Mouse (Mus musculus) E14TG2a.4 (cell line): ENCODE measurements around the gene Shisa6.

Experiments
- H3K27me3 ChIP-seq: 2 replicates; pipeline ENCODE4 v1.6.1; 2014; ENCODE audit warnings: low read length, control low read depth; ENCODE audit not compliant: insufficient read depth
- H3K36me3 ChIP-seq: 2 replicates; pipeline ENCODE4 v1.6.1; 2014; ENCODE audit warnings: low read length, control low read depth; ENCODE audit not compliant: insufficient read depth
- H3K4me1 ChIP-seq: replicated peaks from 2 replicates; pipeline ENCODE4 v1.6.1; 2014; ENCODE audit warnings: low read depth, low read length, control low read depth
- H3K4me3 ChIP-seq: replicated peaks from 2 replicates; pipeline ENCODE4 v1.5.1; 2014; ENCODE audit warnings: mild to moderate bottlenecking, low read length
- H3K9me3 ChIP-seq: 2 replicates; pipeline ENCODE4 v1.6.1; 2014; ENCODE audit warnings: low read length, control low read depth
- CTCF ChIP-seq: conservative IDR thresholded peaks from 2 replicates; pipeline ENCODE4 v1.5.1; 2014; ENCODE audit warnings: low read length
- NANOG ChIP-seq: IDR thresholded peaks from 2 replicates; pipeline ENCODE4 v1.6.1; 2014; ENCODE audit warnings: borderline replicate concordance, low read length, mixed read lengths
- POU5F1 ChIP-seq: IDR thresholded peaks from 2 replicates; pipeline ENCODE4 v1.6.1; 2014; ENCODE audit warnings: low read length, borderline replicate concordance

Gene Shisa6

DNA sequence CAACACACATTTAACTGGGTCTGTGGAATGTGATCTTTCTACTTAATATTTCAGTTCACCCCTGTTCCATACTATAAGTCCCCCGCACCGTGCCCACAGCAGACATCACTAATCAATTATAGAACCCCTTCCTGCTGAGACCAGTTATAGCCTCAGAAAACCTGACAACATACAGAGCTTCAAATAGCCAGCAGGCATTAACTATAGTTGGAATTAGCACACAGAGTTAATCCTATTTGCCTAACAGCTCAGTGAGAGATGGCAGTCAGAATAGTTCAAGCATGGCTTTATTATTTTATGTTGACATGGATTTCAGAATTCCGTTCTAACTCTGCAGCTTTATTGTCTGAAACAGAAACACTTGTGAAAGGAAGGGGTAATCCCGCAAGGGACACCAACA is 8.5 kb upstream of the Shisa6 start:
- TF ChIP-seq CTCF (no peak), NANOG (no peak), POU5F1 (no peak)
- peaks cover 16% of the 10 kb centered on the region for H3K27me3 ChIP-seq
- peaks cover 16% of the 10 kb centered on the region; the same call in 1 of the 2 replicates for H3K9me3 ChIP-seq
- H3K36me3 ChIP-seq: no peaks in the 10 kb centered on the region
- H3K4me1 ChIP-seq: no peaks in the 10 kb centered on the region
- no peak overlapping the region for H3K4me3 ChIP-seq

DNA sequence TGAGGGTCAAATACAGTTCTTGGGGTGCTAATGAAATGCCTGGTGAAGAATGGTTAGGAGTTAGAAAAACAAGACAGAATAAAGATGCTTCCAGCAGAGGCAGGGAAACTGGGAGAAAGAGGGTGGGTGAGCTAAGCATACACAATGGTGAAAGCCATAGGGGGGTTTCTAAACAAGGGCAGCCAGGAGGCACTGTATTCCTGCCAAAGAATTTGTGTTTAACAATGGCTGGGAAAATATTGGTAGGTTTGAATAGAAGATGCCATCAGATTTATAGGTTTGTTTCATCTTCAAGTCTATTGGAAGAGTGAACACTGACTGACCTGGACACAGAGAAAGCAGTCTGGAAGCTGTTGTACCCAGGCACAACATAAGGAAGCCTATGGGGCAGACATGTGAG is 2.4 kb upstream of the Shisa6 start:
- Histone ChIP-seq H3K4me3 (no peak overlapping the region), H3K4me1 (peaks cover 17% of the 10 kb centered on the region), H3K9me3 (peaks cover 25% of the 10 kb centered on the region), H3K36me3 (no peaks in the 10 kb centered on the region), H3K27me3 (peaks cover 70% of the 10 kb centered on the region)
- no peak for TF ChIP-seq NANOG
- TF ChIP-seq POU5F1: no peak
- TF ChIP-seq CTCF: no peak

DNA sequence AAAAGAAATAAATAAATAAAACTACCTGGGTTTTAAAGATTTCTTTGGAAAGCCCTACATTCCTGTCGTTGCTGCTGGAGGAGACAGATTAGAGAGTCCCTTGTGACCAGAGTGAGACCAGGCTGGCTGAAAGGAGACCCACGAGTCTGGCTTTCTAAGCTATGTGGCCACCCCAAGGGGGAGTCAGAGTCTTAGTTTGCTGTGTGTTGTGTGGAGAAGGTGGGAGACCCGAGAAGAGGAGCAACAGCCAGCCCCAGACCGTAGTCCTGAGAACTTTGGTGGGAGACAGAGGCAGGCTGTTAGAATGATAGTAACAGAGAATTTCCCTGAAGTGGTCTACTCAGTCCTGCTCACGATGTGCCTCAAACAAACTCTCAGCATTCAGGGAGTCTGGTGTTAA is 1.6 kb upstream of the Shisa6 start:
- TF ChIP-seq CTCF: no peak
- TF ChIP-seq NANOG: no peak
- TF ChIP-seq POU5F1: no peak
- peaks cover 17% of the 10 kb centered on the region for H3K4me1 ChIP-seq

DNA sequence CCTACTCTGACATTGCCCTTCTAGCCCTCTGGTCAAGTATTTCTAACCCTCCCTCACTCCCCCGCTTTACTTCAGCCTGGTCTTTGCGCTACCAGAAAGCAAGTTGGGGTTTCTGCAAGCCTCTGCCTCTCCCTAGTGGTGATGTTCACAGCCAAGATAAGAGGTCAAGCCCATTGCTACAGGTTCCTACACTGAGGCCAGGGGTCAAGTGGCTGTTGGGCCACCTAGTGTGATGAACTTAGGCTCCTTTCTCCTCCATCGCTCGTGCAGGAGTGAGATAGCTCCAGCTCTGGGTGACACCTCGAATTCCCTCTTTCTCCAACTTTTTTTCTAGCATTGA is 1.2 kb upstream of the Shisa6 start:
- Histone ChIP-seq H3K4me3 (peak overlapping the region; percentile 83), H3K4me1 (peaks cover 17% of the 10 kb centered on the region), H3K36me3 (no peaks in the 10 kb centered on the region), H3K27me3 (peaks cover 82% of the 10 kb centered on the region), H3K9me3 (peaks cover 20% of the 10 kb centered on the region)
- TF ChIP-seq CTCF: no peak
- no peak for TF ChIP-seq NANOG
- TF ChIP-seq POU5F1: no peak

More for the DNA sequence above, 1.6 kb upstream of the Shisa6 start:
- Histone ChIP-seq H3K4me3 (no peak overlapping the region), H3K36me3 (no peaks in the 10 kb centered on the region), H3K27me3 (peaks cover 79% of the 10 kb centered on the region), H3K9me3 (peaks cover 23% of the 10 kb centered on the region)

DNA sequence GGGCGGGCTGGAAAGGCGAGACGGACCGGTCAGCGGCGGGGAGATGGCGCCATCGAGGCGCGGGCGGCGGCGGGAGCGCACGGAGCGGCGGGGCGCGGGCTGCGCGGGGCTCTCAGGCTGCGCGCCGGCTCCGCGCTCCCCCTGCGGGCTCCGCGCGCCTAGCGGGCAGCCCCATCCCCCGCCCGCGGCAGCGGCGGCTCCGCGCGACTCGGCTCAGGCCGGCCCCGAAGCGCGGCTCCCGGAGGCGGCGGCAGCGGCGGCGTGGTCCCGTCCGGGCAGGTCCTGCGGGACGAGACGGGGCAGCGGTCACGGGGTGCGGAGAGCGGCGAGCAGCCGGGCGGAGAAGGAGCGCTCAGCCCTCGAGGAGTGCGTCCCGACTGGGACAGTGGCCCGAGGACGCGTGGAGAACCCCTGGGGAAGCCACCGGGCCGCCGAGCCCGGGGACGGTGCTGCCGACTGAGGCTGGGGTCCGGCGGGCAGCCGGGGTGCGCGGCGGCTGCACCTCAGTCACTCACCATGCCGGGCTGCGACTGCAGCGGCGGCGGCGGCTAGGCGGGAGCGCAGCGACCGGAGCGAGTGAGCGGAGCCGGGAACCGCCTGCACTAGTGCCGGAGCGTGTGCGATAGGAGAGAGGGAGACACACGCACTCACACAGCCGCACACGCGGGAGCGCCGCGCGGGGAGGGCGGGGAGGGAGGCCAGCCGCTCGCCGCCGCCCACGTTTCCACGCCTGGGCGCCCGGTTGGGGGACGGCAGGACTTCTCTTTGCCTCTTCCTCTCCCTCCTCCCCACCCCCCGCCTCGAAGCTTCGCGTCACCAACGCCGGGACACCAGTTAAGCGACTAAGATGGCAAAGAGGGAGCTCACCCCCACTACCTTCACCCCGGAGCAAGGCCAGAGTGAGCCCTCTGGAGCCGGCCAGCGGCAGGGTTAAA is 549 bp upstream of the Shisa6 start:
- Histone ChIP-seq H3K27me3 (peaks cover 87% of the 10 kb centered on the region), H3K4me1 (peaks cover 17% of the 10 kb centered on the region), H3K9me3 (peaks cover 13% of the 10 kb centered on the region), H3K36me3 (no peaks in the 10 kb centered on the region), H3K4me3 (peak overlapping the region; percentile 83)
- TF ChIP-seq NANOG (no peak), CTCF (no peak)

DNA sequence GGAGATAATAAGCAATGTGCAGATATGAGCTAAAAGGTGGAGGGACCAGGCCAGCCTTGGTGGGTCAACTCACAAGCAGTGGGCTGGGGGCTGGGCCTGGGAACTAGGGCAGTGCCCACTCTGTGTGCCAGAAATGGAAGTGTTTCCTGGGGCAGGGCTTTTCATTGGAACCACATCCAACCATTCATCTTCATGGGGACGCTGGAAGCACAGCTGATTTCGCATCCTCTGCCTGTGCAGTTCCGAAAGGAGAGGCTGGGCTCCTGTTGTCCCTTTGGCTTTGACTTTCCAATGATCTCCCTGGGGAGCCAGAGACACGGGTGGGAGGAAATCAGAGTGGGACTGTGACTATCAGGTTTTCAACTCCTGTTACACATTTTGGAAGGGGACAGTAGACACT is 1.5 kb downstream of the Shisa6 start:
- H3K4me3 ChIP-seq: no peak overlapping the region
- peaks cover 12% of the 10 kb centered on the region for H3K9me3 ChIP-seq
- peaks cover 77% of the 10 kb centered on the region for H3K27me3 ChIP-seq
- no peak for TF ChIP-seq CTCF
- no peak for TF ChIP-seq NANOG
- no peak for TF ChIP-seq POU5F1
- H3K36me3 ChIP-seq: no peaks in the 10 kb centered on the region
- peaks cover 17% of the 10 kb centered on the region for H3K4me1 ChIP-seq

DNA sequence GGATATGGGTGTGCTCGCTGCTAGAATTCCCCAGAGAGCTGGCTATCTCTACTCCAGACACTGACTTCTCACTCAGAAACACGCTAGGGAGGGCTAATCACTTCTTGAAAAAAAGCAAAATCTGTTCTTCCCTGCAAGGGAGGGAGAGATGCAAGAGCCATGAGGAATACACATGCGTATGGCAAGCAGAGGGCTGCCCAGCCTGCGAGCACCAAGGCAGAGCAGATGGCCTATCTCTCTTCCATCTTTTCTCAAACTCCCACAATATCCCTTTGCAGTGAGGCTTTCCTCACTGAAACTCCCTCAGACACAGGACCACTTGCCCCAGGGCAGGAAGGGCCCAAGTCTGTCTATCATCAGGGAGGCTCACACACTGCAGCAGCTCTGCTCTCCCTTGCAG is 3.4 kb downstream of the Shisa6 start:
- Histone ChIP-seq H3K27me3 (peaks cover 64% of the 10 kb centered on the region), H3K4me3 (no peak overlapping the region), H3K36me3 (no peaks in the 10 kb centered on the region), H3K4me1 (peaks cover 17% of the 10 kb centered on the region), H3K9me3 (peaks cover 12% of the 10 kb centered on the region)
- TF ChIP-seq POU5F1 (no peak), CTCF (no peak), NANOG (no peak)

DNA sequence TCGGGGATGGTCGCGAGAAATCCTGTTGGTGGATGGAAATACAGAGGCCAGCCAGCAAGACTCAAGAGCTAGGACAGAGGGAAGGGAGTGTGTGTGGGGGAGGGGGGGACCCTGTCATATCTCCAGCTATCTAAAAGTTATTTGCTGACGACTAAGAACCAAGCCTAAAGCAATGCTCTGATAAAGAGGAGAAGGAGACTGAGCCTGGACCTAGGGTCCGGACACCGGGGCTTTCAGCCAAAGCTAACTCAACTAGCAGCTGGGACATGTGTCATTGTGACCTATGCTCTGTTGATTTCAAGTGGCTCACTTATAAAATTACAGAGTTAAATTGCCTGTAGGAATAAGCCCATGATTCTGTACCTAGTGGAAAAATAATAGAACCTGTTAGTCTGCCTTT is 6.4 kb downstream of the Shisa6 start:
- TF ChIP-seq NANOG (no peak), POU5F1 (no peak), CTCF (no peak)
- H3K4me3 ChIP-seq: no peak overlapping the region
- H3K9me3 ChIP-seq: peaks cover 12% of the 10 kb centered on the region
- no peaks in the 10 kb centered on the region for H3K36me3 ChIP-seq
- 0 out of 2 replicates have a peak, but pooled peaks cover 1% of the 10 kb centered on the region for H3K4me1 ChIP-seq
- H3K27me3 ChIP-seq: peaks cover 50% of the 10 kb centered on the region
